Mouse (Mus musculus) right cerebral cortex, postnatal 10 days (tissue): ENCODE data around the gene Bbof1.

Source experiments
- DNase-seq, 2 experiments: peaks; one replicate each; pipeline ENCODE4 v3.0.0; 2021; ENCODE audit warnings: low spot score in 2 of 2

Bbof1 gene

GRCm38 (mm10) chr12:84468701-84469100 is 59.8 kb downstream of the Bbof1 start:
- no peak for DNase-seq

GRCm38 (mm10) chr12:84478937-84479336 is 70.1 kb downstream of the Bbof1 start:
- DNase-seq: no peak

GRCm38 (mm10) chr12:84481251-84481650 is 72.4 kb downstream of the Bbof1 start:
- DNase-seq: no peak

GRCm38 (mm10) chr12:84482778-84483585 is 74.1 kb downstream of the Bbof1 start:
- DNase-seq: no peak

- no peak for DNase-seq
These were observed 78.6 kb downstream of the Bbof1 start for GRCm38 (mm10) chr12:84487324-84488056.
